Comparison of ENCODE assay signal across 19 mouse cellular contexts in genomic region chr11:32622479-32623190, GRCm38 (mm10). TPM values are rescaled to one million over a fixed set of nuclear protein-coding genes. Genes with fewer than 3 reads are reported as not detected.
DNase-seq lines count a peak whose midpoint lies in the region; ATAC-seq lines count a peak whose summit lies in the region.
"Had no signal": no experiment of that assay in that cellular context is flagged by ENCODE, and none has a peak within 500 bp of the region (broad histone marks: within the 10 kb centered on the region; RNA-seq: fewer than 3 reads in every experiment).

No protein-coding gene starts in this region.

- no peak overlapping the region for H3K27ac ChIP-seq in forebrain, embryonic 11.5 days (ENCODE audit: low read depth, low read length)
- H3K27ac ChIP-seq in forebrain, embryonic 10.5 days: no peak overlapping the region
- peak overlapping the region; percentile 51; the same call in 1 of the 2 replicates for H3K27ac ChIP-seq in hindbrain, embryonic 16.5 days (ENCODE audit: low read depth, low read length)
- H3K27ac ChIP-seq in hindbrain, embryonic 14.5 days: no peak overlapping the region
- H3K27ac ChIP-seq in midbrain, embryonic 10.5 days (replicated peaks): 0 out of 2 replicates have a peak overlapping the region, but pooled peaks have one; percentile 9
- H3K27ac ChIP-seq in midbrain, embryonic 15.5 days: no peak overlapping the region
- 0 out of 2 replicates have a peak overlapping the region, but pooled peaks have one; percentile 5 for H3K27ac ChIP-seq in limb, embryonic 10.5 days
- H3K27ac ChIP-seq: embryonic facial prominence, embryonic 12.5 days; liver, embryonic 13.5 days; midbrain, embryonic 12.5 days had no signal

- H3K9me3 ChIP-seq in forebrain, embryonic 11.5 days (ENCODE audit: control insufficient read depth, low read length): no peaks in the 10 kb centered on the region
- no peaks in the 10 kb centered on the region for H3K9me3 ChIP-seq in forebrain, embryonic 10.5 days
- no peaks in the 10 kb centered on the region for H3K9me3 ChIP-seq in hindbrain, embryonic 16.5 days (ENCODE audit: control insufficient read depth, low read length)
- H3K9me3 ChIP-seq in hindbrain, embryonic 14.5 days (ENCODE audit: control insufficient read depth, low read length): no peaks in the 10 kb centered on the region
- no peaks in the 10 kb centered on the region for H3K9me3 ChIP-seq in midbrain, embryonic 10.5 days (replicated peaks)
- no peaks in the 10 kb centered on the region for H3K9me3 ChIP-seq in midbrain, embryonic 15.5 days
- no peaks in the 10 kb centered on the region for H3K9me3 ChIP-seq in limb, embryonic 10.5 days (replicated peaks)
- H3K9me3 ChIP-seq: embryonic facial prominence, embryonic 12.5 days; G1E; liver, embryonic 13.5 days; midbrain, embryonic 12.5 days had no signal

- DNase-seq in forebrain, embryonic 11.5 days (ENCODE audit: low spot score): peak; percentile 30
- no peak for DNase-seq in forebrain, embryonic 10.5 days (ENCODE audit: extremely low spot score, low spot score)
- no peak for DNase-seq in hindbrain, embryonic 14.5 days (ENCODE audit: low spot score)
- peak; percentile 10 for DNase-seq in midbrain, embryonic 10.5 days (ENCODE audit: low spot score)
- no peak for DNase-seq in limb, embryonic 10.5 days (ENCODE audit: low spot score)
- DNase-seq: B cell, adult 2 months; liver, embryonic 13.5 days; lung, adult 2 months; lung, postnatal 14 days; right cerebral cortex, postnatal 14 days had no signal

- 87% methylated on average over 13 of the region's 13 CpGs for WGBS in forebrain, embryonic 11.5 days
- WGBS in forebrain, embryonic 10.5 days: 89% methylated on average over 13 of the region's 13 CpGs
- WGBS in hindbrain, embryonic 16.5 days: 76% methylated on average over 13 of the region's 13 CpGs
- WGBS in hindbrain, embryonic 14.5 days: 85% methylated on average over 13 of the region's 13 CpGs
- 82% methylated on average over 13 of the region's 13 CpGs for WGBS in midbrain, embryonic 10.5 days
- WGBS in midbrain, embryonic 15.5 days: 86% methylated on average over 13 of the region's 13 CpGs
- WGBS in limb, embryonic 10.5 days: 86% methylated on average over 13 of the region's 13 CpGs

- no peaks in the 10 kb centered on the region for H3K27me3 ChIP-seq in forebrain, embryonic 11.5 days (ENCODE audit: control insufficient read depth, insufficient read depth, low read length)
- no peaks in the 10 kb centered on the region for H3K27me3 ChIP-seq in forebrain, embryonic 10.5 days (ENCODE audit: poor library complexity, severe bottlenecking)
- no peaks in the 10 kb centered on the region; the same call in 1 of the 2 replicates for H3K27me3 ChIP-seq in hindbrain, embryonic 16.5 days (replicated peaks; ENCODE audit: control insufficient read depth, insufficient read depth, low read length)
- no peaks in the 10 kb centered on the region for H3K27me3 ChIP-seq in hindbrain, embryonic 14.5 days (ENCODE audit: control insufficient read depth, insufficient read depth, low read length)
- no peaks in the 10 kb centered on the region for H3K27me3 ChIP-seq in midbrain, embryonic 10.5 days (ENCODE audit: low read depth, poor library complexity, severe bottlenecking)
- no peaks in the 10 kb centered on the region for H3K27me3 ChIP-seq in midbrain, embryonic 15.5 days (replicated peaks)
- H3K27me3 ChIP-seq in limb, embryonic 10.5 days (ENCODE audit: low read depth, poor library complexity, severe bottlenecking): no peaks in the 10 kb centered on the region
- H3K27me3 ChIP-seq: CH12.LX; embryonic facial prominence, embryonic 12.5 days; liver, embryonic 13.5 days; midbrain, embryonic 12.5 days; Patski had no signal

- H3K9ac ChIP-seq in forebrain, embryonic 11.5 days (ENCODE audit: low read length): no peak overlapping the region
- no peak overlapping the region for H3K9ac ChIP-seq in hindbrain, embryonic 16.5 days (ENCODE audit: low read depth, low read length)
- no peak overlapping the region for H3K9ac ChIP-seq in hindbrain, embryonic 14.5 days
- no peak overlapping the region for H3K9ac ChIP-seq in midbrain, embryonic 15.5 days
- H3K9ac ChIP-seq: embryonic facial prominence, embryonic 12.5 days; liver, embryonic 13.5 days; midbrain, embryonic 12.5 days had no signal

- no peaks in the 10 kb centered on the region for H3K36me3 ChIP-seq in forebrain, embryonic 11.5 days (ENCODE audit: control insufficient read depth, insufficient read depth, low read length)
- no peaks in the 10 kb centered on the region for H3K36me3 ChIP-seq in forebrain, embryonic 10.5 days (replicated peaks)
- peaks cover 6% of the 10 kb centered on the region; the same call in 1 of the 2 replicates for H3K36me3 ChIP-seq in hindbrain, embryonic 16.5 days (ENCODE audit: control insufficient read depth, insufficient read depth, low read length)
- H3K36me3 ChIP-seq in hindbrain, embryonic 14.5 days (replicated peaks; ENCODE audit: control insufficient read depth, insufficient read depth): no peaks in the 10 kb centered on the region
- H3K36me3 ChIP-seq in midbrain, embryonic 10.5 days: no peaks in the 10 kb centered on the region
- no peaks in the 10 kb centered on the region for H3K36me3 ChIP-seq in midbrain, embryonic 15.5 days (replicated peaks)
- H3K36me3 ChIP-seq in limb, embryonic 10.5 days: no peaks in the 10 kb centered on the region
- H3K36me3 ChIP-seq: embryonic facial prominence, embryonic 12.5 days; midbrain, embryonic 12.5 days had no signal

- no peak for ATAC-seq in forebrain, embryonic 11.5 days (replicated peaks; ENCODE audit: low FRiP score)
- ATAC-seq in hindbrain, embryonic 16.5 days: no peak; the same call in 1 of the 2 replicates
- ATAC-seq in hindbrain, embryonic 14.5 days (ENCODE audit: low FRiP score): no peak
- ATAC-seq in midbrain, embryonic 15.5 days (replicated peaks): no peak
- ATAC-seq: intestine, postnatal 0 days; Patski had no signal

- H3K4me3 ChIP-seq in forebrain, embryonic 11.5 days (ENCODE audit: low read depth, low read length): no peak overlapping the region
- no peak overlapping the region for H3K4me3 ChIP-seq in forebrain, embryonic 10.5 days
- no peak overlapping the region for H3K4me3 ChIP-seq in hindbrain, embryonic 16.5 days (ENCODE audit: low read length)
- H3K4me3 ChIP-seq in hindbrain, embryonic 14.5 days (replicated peaks; ENCODE audit: low read length): no peak overlapping the region
- no peak overlapping the region for H3K4me3 ChIP-seq in midbrain, embryonic 10.5 days
- H3K4me3 ChIP-seq in midbrain, embryonic 15.5 days: no peak overlapping the region
- H3K4me3 ChIP-seq in limb, embryonic 10.5 days: no peak overlapping the region
- H3K4me3 ChIP-seq: embryonic facial prominence, embryonic 12.5 days; liver, embryonic 13.5 days; midbrain, embryonic 12.5 days had no signal

- no peaks in the 10 kb centered on the region; the same call in 1 of the 2 replicates for H3K4me1 ChIP-seq in forebrain, embryonic 11.5 days (replicated peaks; ENCODE audit: control insufficient read depth, insufficient read depth, low read length)
- peaks cover 35% of the 10 kb centered on the region for H3K4me1 ChIP-seq in forebrain, embryonic 10.5 days
- H3K4me1 ChIP-seq in hindbrain, embryonic 16.5 days (ENCODE audit: control insufficient read depth, insufficient read depth, low read depth, low read length): peaks cover 5% of the 10 kb centered on the region; the same call in 1 of the 2 replicates
- H3K4me1 ChIP-seq in hindbrain, embryonic 14.5 days (replicated peaks; ENCODE audit: control insufficient read depth, insufficient read depth, low read length): peaks cover 13% of the 10 kb centered on the region; the same call in 1 of the 2 replicates
- peaks cover 35% of the 10 kb centered on the region for H3K4me1 ChIP-seq in midbrain, embryonic 10.5 days
- H3K4me1 ChIP-seq in midbrain, embryonic 15.5 days: peaks cover 10% of the 10 kb centered on the region
- peaks cover 29% of the 10 kb centered on the region for H3K4me1 ChIP-seq in limb, embryonic 10.5 days

- no peak overlapping the region for H3K4me2 ChIP-seq in forebrain, embryonic 11.5 days (ENCODE audit: low read depth, low read length, severe bottlenecking)
- H3K4me2 ChIP-seq in hindbrain, embryonic 16.5 days (ENCODE audit: low read length): no peak overlapping the region
- H3K4me2 ChIP-seq in hindbrain, embryonic 14.5 days (replicated peaks): no peak overlapping the region
- H3K4me2 ChIP-seq in midbrain, embryonic 15.5 days: no peak overlapping the region
- H3K4me2 ChIP-seq: embryonic facial prominence, embryonic 12.5 days; heart, embryonic 11.5 days; liver, embryonic 13.5 days; midbrain, embryonic 12.5 days had no signal

RNA-seq across cellular contexts. Expression of gene Fbxw11, which starts 19.9 kb away (rescaled TPM):
- 95.8 and 104 TPM in 2 replicates for polyA plus RNA-seq in forebrain, embryonic 11.5 days (2014; fragmentation: Nextera tagmentation; extraction: Ambion mirVana)
- polyA plus RNA-seq in forebrain, embryonic 10.5 days (2016; fragmentation: Nextera tagmentation; extraction: Ambion mirVana): 87.0 and 90.8 TPM in 2 replicates
- polyA plus RNA-seq in hindbrain, embryonic 16.5 days (2015; fragmentation: Nextera tagmentation; extraction: Ambion mirVana): 106 and 121 TPM in 2 replicates
- 114 and 134 TPM in 2 replicates for polyA plus RNA-seq in hindbrain, embryonic 14.5 days (2014; fragmentation: Nextera tagmentation; extraction: Ambion mirVana)
- polyA plus RNA-seq in midbrain, embryonic 10.5 days (2016; fragmentation: Nextera tagmentation; extraction: Ambion mirVana): 93.9 and 102 TPM in 2 replicates
- 120 and 126 TPM in 2 replicates for polyA plus RNA-seq in midbrain, embryonic 15.5 days (2015; fragmentation: Nextera tagmentation; extraction: Ambion mirVana)
- polyA plus RNA-seq in limb, embryonic 10.5 days (2016; fragmentation: Nextera tagmentation; extraction: Ambion mirVana): 77.6 and 96.4 TPM in 2 replicates

Comparison
In these comparisons a context has a peak if more than half of its experiments do, and no peak if none do; other contexts are left out.
1. DNase-seq: peak in forebrain, embryonic 11.5 days (single experiment) and midbrain, embryonic 10.5 days (single experiment); none in forebrain, embryonic 10.5 days (single experiment), hindbrain, embryonic 14.5 days (single experiment) and limb, embryonic 10.5 days (single experiment).
2. H3K27ac ChIP-seq: peak in hindbrain, embryonic 16.5 days (single experiment), midbrain, embryonic 10.5 days (single experiment) and limb, embryonic 10.5 days (single experiment); none in forebrain, embryonic 11.5 days (single experiment), forebrain, embryonic 10.5 days (single experiment), hindbrain, embryonic 14.5 days (single experiment) and midbrain, embryonic 15.5 days (single experiment).